Mouse (Mus musculus) lung, adult 2 months (tissue): ENCODE measurements at regions not wholly inside any gene's neighbourhood (a gene's known extent, or its start where the extent isn't known, plus 50 kb on each side); places are given as distances from the start of the nearest gene placed in this dataset.

Experiments
- CTCF ChIP-seq: fragments of 200-500 bp; IDR thresholded peaks from 2 replicates; pipeline ENCODE4 v1.5.1; 2011; ENCODE audit warnings: mild to moderate bottlenecking, low read length, control low read depth; ENCODE audit not compliant: insufficient read depth
- POLR2A ChIP-seq: fragments of 200-500 bp; IDR thresholded peaks from 2 replicates; pipeline ENCODE4 v1.6.1; 2011; ENCODE audit warnings: low read depth, mild to moderate bottlenecking, control low read depth, low read length, borderline replicate concordance; ENCODE audit errors: extremely low read depth

DNA sequence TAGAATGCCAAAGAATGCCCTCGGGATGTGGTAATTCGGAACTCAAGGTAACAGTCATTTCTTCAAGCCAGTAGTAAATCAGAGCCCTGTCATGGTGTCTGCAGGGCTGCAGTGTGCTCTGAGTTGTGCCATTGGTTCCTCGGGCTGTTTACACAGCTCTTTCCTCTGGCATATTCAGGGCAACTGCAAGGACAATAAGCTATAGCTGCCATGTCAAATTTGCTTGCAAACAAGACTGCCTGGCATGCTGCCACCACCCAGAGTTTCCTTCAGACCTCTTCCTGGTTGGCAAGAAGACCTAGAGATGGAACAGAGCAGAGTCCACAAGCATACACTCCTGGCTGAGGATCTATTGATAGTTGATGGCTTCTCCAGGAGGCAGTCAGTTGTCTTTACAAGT is 167.1 kb upstream of the Plcz1 start:
- TF ChIP-seq POLR2A: no peak
- no peak for TF ChIP-seq CTCF
